Mouse (Mus musculus) C2C12 (cell line): Measurements from ENCODE around the gene Ajap1.

Experiments
- CTCF ChIP-seq: IDR thresholded peaks from one replicate; pipeline ENCODE4 v1.5.1; 2011; ENCODE audit not compliant: control insufficient read depth, insufficient read depth, insufficient read length
- MAX ChIP-seq: IDR thresholded peaks from one replicate; pipeline ENCODE4 v1.6.1; 2011; ENCODE audit warnings: mild to moderate bottlenecking, control low read depth
- MYOD1 ChIP-seq: IDR thresholded peaks from one replicate; pipeline ENCODE4 v1.6.1; 2011; ENCODE audit warnings: low read depth; ENCODE audit not compliant: control insufficient read depth, insufficient read length
- USF1 ChIP-seq: IDR thresholded peaks from one replicate; pipeline ENCODE4 v1.6.1; 2011; ENCODE audit warnings: low read depth, mild to moderate bottlenecking, control low read depth, moderate library complexity

GRCm38 (mm10) chr4:153327809-153328208, 154.8 kb downstream of the Ajap1 start:
- TF ChIP-seq MAX (no peak), CTCF (no peak), USF1 (no peak), MYOD1 (no peak)
